Mouse (Mus musculus) embryonic facial prominence, embryonic 15.5 days (tissue): ENCODE data around the gene Fbxw4. TPM values are rescaled to one million over a fixed set of nuclear protein-coding genes. Genes with fewer than 3 reads are reported as not detected.

ENCODE experiments used
- ATAC-seq: fragments of 200-750 bp; cut with Nextera tagmentation; 2 replicates; pipeline ENCODE4 v1.8.0; 2017; ENCODE audit warnings: low read depth, moderate TSS enrichment; ENCODE audit not compliant: insufficient number of reproducible peaks, low FRiP score, low TSS enrichment
- H3K27ac ChIP-seq: fragments of 300-500 bp; sonication (generic); replicated peaks from 2 replicates; pipeline ENCODE4 v1.5.1; 2015; ENCODE audit warnings: mild to moderate bottlenecking, inconsistent platforms
- H3K27me3 ChIP-seq: fragments of 300-500 bp; sonication (generic); 2 replicates; pipeline ENCODE4 v1.6.1; 2015; ENCODE audit warnings: inconsistent platforms
- H3K36me3 ChIP-seq: fragments of 300-500 bp; sonication (generic); 2 replicates; pipeline ENCODE4 v1.6.1; 2015; ENCODE audit warnings: mild to moderate bottlenecking, inconsistent platforms
- H3K4me1 ChIP-seq: fragments of 300-500 bp; sonication (generic); 2 replicates; pipeline ENCODE4 v1.6.1; 2015; ENCODE audit warnings: inconsistent platforms
- H3K4me2 ChIP-seq: fragments of 300-500 bp; sonication (generic); replicated peaks from 2 replicates; pipeline ENCODE4 v1.6.1; 2015; ENCODE audit warnings: mild to moderate bottlenecking, inconsistent platforms
- H3K4me3 ChIP-seq: fragments of 300-500 bp; sonication (generic); replicated peaks from 2 replicates; pipeline ENCODE4 v1.5.1; 2015; ENCODE audit warnings: mild to moderate bottlenecking, inconsistent platforms
- H3K9ac ChIP-seq: fragments of 300-500 bp; sonication (generic); 2 replicates; pipeline ENCODE4 v1.6.1; 2015; ENCODE audit warnings: inconsistent platforms
- H3K9me3 ChIP-seq: fragments of 300-500 bp; sonication (generic); replicated peaks from 2 replicates; pipeline ENCODE4 v1.6.1; 2016; ENCODE audit warnings: inconsistent platforms
- WGBS: fragments of 180-500 bp; shearing (Covaris S2); methylation state at CpG from one replicate; pipeline ENCODE4 v1.1.7; 2015; 5-methylcytosine and 5-hydroxymethylcytosine counted together
- polyA plus RNA-seq: library from polyadenylated mRNA; unstranded; fragments of >200 nt; fragmentation: Nextera tagmentation; extraction: Ambion mirVana; gene quantifications from 2 replicates; pipeline ENCODE4 v1.2.1, GENCODE M21; 2015

The Fbxw4 gene
- polyA plus RNA-seq, 1 experiment from 2014 or later, result 6.2 TPM

GRCm38 (mm10) chr19:45575632-45576001 lies 84.5 kb downstream of the Fbxw4 start:
- no peak overlapping the region for H3K4me3 ChIP-seq
- H3K36me3 ChIP-seq, result peaks cover 34% of the 10 kb centered on the region
- no peak for ATAC-seq
- no peak overlapping the region for H3K9ac ChIP-seq
- H3K4me1 ChIP-seq, result peaks cover 36% of the 10 kb centered on the region
- WGBS, result 17% methylated on average over 8 of the region's 8 CpGs
- no peak overlapping the region for H3K4me2 ChIP-seq
- H3K27me3 ChIP-seq, result no peaks in the 10 kb centered on the region
- H3K9me3 ChIP-seq, result no peaks in the 10 kb centered on the region
- H3K27ac ChIP-seq, result no peak overlapping the region

DNA sequence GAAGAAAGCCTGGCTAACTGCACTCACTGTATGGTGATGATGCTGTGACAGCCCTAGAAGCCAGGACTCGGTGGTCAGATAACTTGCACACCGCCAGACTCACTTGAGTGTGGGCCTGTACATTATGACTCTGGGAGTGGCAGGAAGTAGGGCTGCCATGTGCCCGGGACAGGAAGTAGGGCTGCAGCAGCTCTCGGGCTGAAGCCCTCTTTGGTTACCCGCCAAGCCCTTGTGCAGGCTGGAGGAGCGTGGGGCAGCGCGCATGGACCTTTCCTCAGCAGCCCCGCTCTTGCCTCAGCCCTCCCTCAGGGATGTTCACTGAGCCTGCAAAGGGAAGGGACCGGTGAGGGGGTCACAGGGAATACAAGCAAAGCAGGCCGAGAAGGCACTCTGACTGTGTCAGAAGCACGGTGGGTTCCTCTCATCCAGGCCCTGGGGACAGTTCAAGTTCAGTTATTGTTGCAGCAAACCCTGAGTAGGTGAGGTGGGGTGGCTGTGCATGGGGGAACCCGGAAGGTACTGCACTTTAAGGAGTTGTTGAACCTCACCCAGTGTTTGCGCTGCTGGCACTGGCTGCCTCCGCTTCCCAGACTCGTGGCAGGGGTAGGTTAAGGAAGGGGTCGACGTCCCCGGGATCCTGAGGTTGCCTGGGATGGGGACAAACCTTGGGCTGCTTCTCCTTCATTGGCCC lies 85.0 kb downstream of the Fbxw4 start:
- no peaks in the 10 kb centered on the region for H3K9me3 ChIP-seq

GRCm38 (mm10) chr19:45574339-45574898 lies 85.7 kb downstream of the Fbxw4 start:
- H3K9me3 ChIP-seq, result no peaks in the 10 kb centered on the region
- ATAC-seq, result no peak
- no peaks in the 10 kb centered on the region for H3K27me3 ChIP-seq
- WGBS, result 42% methylated on average over 7 of the region's 7 CpGs
- H3K9ac ChIP-seq, result no peak overlapping the region
- no peak overlapping the region for H3K4me3 ChIP-seq
- H3K4me1 ChIP-seq, result peaks cover 36% of the 10 kb centered on the region
- H3K36me3 ChIP-seq, result peaks cover 31% of the 10 kb centered on the region
- no peak overlapping the region for H3K27ac ChIP-seq
- no peak overlapping the region for H3K4me2 ChIP-seq

More for the DNA sequence above, 85.0 kb downstream of the Fbxw4 start:
- 0 out of 2 replicates have a peak overlapping the region, but pooled peaks have one; percentile 39 for H3K27ac ChIP-seq
- H3K4me3 ChIP-seq, result no peak overlapping the region
- 37% methylated on average over 19 of the region's 19 CpGs for WGBS
- H3K4me1 ChIP-seq, result peaks cover 36% of the 10 kb centered on the region
- H3K4me2 ChIP-seq, result no peak overlapping the region
- H3K27me3 ChIP-seq, result no peaks in the 10 kb centered on the region
- ATAC-seq, result no peak
- H3K36me3 ChIP-seq, result peaks cover 34% of the 10 kb centered on the region
- no peak overlapping the region for H3K9ac ChIP-seq

GRCm38 (mm10) chr19:45573861-45574267 lies 86.2 kb downstream of the Fbxw4 start:
- H3K27ac ChIP-seq, result no peak overlapping the region
- ATAC-seq, result no peak
- no peak overlapping the region for H3K9ac ChIP-seq
- no peaks in the 10 kb centered on the region for H3K27me3 ChIP-seq
- H3K9me3 ChIP-seq, result no peaks in the 10 kb centered on the region
- H3K4me2 ChIP-seq, result no peak overlapping the region
- H3K4me3 ChIP-seq, result no peak overlapping the region
- peaks cover 26% of the 10 kb centered on the region for H3K36me3 ChIP-seq
- WGBS, result 21% methylated on average over 6 of the region's 6 CpGs
- peaks cover 36% of the 10 kb centered on the region for H3K4me1 ChIP-seq

DNA sequence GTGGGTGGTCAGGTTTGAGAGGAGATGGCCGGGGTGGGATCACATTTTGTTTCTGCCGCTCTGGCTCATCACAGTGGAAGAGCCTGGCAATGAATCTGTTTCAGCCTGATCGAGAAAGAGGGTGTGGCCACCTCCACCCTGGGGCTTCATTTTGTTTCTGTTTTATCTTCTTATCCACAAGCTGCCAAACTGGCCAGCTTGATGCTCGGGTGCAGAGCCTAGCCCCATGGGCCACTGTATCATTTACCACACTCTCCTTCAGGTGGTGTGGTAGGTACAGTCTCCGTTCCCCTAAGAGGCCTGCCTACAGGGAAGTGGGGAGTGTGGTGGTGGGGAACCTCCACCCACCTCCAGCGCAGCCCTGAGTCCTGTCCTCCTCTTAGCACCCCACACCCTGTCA lies 87.1 kb downstream of the Fbxw4 start:
- Histone ChIP-seq H3K27ac (no peak overlapping the region), H3K36me3 (peaks cover 17% of the 10 kb centered on the region), H3K4me2 (no peak overlapping the region), H3K4me1 (peaks cover 37% of the 10 kb centered on the region), H3K27me3 (no peaks in the 10 kb centered on the region), H3K9me3 (no peaks in the 10 kb centered on the region), H3K4me3 (no peak overlapping the region), H3K9ac (no peak overlapping the region)
- no peak for ATAC-seq
- WGBS, result 64% methylated on average over 6 of the region's 6 CpGs

DNA sequence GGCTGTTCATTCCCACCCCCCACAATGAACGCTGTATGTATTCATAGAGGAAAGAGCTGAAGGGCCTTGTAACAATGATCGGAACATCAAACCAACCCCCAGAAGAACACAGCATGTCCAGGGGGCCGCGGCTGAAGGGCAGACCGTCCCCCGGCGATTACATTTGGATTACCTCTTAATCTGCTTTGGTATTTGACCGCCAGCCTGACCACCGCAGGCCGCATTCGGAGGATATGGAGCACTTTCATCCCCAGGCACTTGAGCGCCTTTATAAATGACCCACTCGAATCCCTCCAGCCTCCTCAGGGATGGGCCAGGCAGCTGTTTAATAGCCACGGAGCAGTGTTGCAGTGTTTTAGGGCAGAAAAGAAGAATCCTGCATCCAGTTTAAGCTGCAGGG lies 92.7 kb downstream of the Fbxw4 start:
- 27% methylated on average over 14 of the region's 14 CpGs for WGBS
- Histone ChIP-seq H3K9me3 (no peaks in the 10 kb centered on the region), H3K27me3 (no peaks in the 10 kb centered on the region), H3K4me3 (no peak overlapping the region), H3K36me3 (0 out of 2 replicates have a peak, but pooled peaks cover 2% of the 10 kb centered on the region), H3K4me2 (no peak overlapping the region), H3K4me1 (peaks cover 24% of the 10 kb centered on the region), H3K9ac (no peak overlapping the region), H3K27ac (no peak overlapping the region)
- no peak for ATAC-seq

DNA sequence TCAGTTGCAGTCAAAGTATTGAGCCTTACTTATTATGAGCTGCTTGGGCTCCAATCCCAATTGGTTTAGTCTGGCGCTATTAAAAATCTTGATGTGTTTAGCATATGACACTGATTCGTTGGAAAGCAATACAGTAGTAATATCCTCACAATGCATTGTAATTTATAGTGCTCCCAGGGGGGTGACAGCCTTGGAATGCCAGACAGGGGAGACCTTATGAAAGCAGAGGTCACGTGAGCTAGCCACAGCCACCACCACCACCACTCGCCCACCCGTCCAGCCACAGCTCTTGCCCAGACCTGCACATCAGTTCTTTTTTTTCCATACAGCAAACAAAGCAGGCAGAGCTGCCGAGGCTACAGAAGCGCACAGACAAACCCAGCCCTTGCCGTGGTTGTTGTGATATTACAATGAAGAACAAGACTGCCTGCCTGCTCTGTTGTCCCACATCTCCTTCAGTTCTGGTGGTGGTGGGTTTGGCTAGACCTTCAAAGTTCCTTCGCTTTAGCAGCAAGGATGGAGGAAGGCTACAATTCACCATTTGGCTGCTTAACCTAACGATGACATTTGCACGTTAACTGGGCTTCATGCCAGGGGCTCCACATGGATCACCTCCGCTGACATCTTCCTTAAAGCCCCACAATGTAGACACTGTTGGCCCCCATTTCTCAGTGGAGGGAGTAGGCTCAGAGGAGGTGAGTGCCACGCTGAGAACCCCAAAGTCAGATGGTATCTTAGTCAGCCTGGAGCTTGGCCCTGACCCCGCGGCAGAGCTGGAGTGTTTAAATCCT lies 94.0 kb downstream of the Fbxw4 start:
- H3K36me3 ChIP-seq, result no peaks in the 10 kb centered on the region
- H3K27me3 ChIP-seq, result no peaks in the 10 kb centered on the region
- H3K9ac ChIP-seq, result no peak overlapping the region
- no peak for ATAC-seq
- H3K4me2 ChIP-seq, result no peak overlapping the region
- H3K27ac ChIP-seq, result no peak overlapping the region
- H3K4me1 ChIP-seq, result peaks cover 26% of the 10 kb centered on the region
- H3K4me3 ChIP-seq, result no peak overlapping the region
- H3K9me3 ChIP-seq, result no peaks in the 10 kb centered on the region
- 48% methylated on average over 15 of the region's 15 CpGs for WGBS

DNA sequence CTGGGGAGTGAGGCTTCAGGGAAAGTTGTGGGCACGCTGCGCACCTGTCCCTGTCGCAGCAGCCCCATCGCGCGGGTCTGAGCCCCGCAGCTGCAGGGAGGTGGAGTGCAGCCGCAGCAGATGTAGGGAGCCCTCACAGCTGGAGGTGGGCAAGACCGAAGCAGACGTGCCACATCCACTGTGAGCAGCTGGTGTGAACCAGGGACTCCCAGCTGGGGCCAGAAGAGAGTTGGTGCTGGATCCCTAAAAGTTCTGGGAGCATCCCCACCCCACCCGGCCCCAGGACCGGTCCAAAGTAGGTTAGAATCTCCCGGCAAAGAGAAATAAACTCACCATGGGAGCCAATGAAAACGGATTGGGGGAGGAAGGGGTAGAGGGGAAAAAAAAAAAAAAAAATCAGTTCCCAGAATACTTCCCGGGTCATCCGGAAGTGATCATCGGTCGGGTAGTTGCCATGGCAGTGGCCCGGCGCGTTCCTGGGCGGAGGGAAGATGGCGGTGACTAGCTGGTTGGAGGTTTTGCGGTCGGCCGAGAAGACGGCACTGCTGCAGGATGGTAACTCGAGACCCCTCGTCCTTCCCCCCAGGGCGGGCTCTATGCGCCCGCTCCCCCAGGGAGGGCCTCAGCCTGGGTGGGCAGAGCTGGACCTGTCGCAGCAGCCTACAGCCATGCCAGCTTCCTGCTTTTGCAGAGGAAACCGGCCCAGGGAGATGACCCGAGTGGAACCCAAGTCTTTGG lies 99.8 kb downstream of the Fbxw4 start, which contains the start of the genes Poll and Gm17018:
Gene Poll, minus strand, starts transcription at position 379 of the 738 bp plus-strand sequence.
Gene Gm17018, plus strand, starts transcription at position 463 of the 738 bp plus-strand sequence.
- Histone ChIP-seq H3K9me3 (no peaks in the 10 kb centered on the region), H3K4me3 (peak within 1 kb of the TSS; percentile 74), H3K36me3 (0 out of 2 replicates have a peak, but pooled peaks cover 7% of the 10 kb centered on the region), H3K27me3 (no peaks in the 10 kb centered on the region), H3K9ac (peak within 1 kb of the TSS; percentile 79), H3K4me1 (peaks cover 15% of the 10 kb centered on the region), H3K4me2 (peak within 1 kb of the TSS; percentile 92), H3K27ac (peak within 1 kb of the TSS; percentile 80)
- peak; percentile 87 for ATAC-seq
- WGBS, result under 1% methylated on average over 35 of the region's 35 CpGs

DNA sequence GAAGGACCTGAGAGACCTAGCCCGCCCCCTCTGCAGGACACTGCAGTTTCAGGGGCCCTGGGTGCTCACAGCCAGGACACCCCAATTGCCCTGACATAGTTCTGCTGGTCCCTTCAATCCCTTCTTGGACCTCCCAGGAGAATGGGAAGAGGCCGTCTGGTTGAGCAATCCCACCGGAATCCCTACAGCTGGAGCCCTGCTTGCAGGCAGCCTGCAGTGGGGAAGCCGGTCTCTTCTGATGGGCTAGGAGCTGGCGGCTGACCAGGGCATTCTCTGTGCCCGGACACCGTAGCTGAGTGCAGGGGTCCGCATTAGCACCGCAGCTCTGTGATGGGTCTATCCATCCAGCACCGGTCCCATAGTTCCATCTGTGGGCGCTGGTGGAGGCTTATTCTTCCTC lies 106.0 kb downstream of the Fbxw4 start:
- peaks cover 37% of the 10 kb centered on the region for H3K36me3 ChIP-seq
- 92% methylated on average over 11 of the region's 11 CpGs for WGBS

DNA sequence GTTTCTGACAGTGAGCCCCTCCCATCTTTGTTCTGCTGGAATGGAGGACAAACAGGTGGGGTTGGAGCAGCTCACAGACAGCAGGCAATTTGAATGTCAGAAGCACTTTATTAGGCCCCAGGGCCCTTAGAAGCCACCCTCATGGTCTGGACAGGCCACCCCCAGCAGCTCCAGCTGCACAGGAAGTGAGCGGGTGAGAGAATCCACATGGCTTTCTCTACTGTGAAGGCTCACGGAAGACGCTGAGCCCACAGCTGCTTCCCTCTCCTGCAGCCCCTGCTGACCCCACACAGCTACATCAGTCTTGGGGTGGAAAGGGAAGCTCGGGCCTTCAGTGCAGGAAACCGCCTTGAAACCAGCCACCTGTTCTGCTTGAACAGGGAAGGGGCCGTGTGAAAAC lies 107.9 kb downstream of the Fbxw4 start:
- no peaks in the 10 kb centered on the region for H3K4me1 ChIP-seq
- no peak overlapping the region for H3K9ac ChIP-seq
- WGBS, result 49% methylated on average over 6 of the region's 6 CpGs
- no peak overlapping the region for H3K4me2 ChIP-seq
- H3K27ac ChIP-seq, result no peak overlapping the region
- peaks cover 5% of the 10 kb centered on the region; the same call in 1 of the 2 replicates for H3K27me3 ChIP-seq
- H3K4me3 ChIP-seq, result no peak overlapping the region
- H3K9me3 ChIP-seq, result no peaks in the 10 kb centered on the region
- ATAC-seq, result no peak
- H3K36me3 ChIP-seq, result peaks cover 34% of the 10 kb centered on the region

More for the DNA sequence above, 106.0 kb downstream of the Fbxw4 start:
- Histone ChIP-seq H3K4me1 (no peaks in the 10 kb centered on the region), H3K27ac (no peak overlapping the region), H3K9ac (no peak overlapping the region), H3K4me3 (no peak overlapping the region), H3K4me2 (no peak overlapping the region), H3K27me3 (peaks cover 3% of the 10 kb centered on the region; the same call in 1 of the 2 replicates), H3K9me3 (no peaks in the 10 kb centered on the region)
- no peak for ATAC-seq

GRCm38 (mm10) chr19:45549948-45550347 lies 110.2 kb downstream of the Fbxw4 start:
- no peak overlapping the region for H3K4me2 ChIP-seq
- no peak for ATAC-seq

More at GRCm38 (mm10) chr19:45549948-45550347, 110.2 kb downstream of the Fbxw4 start:
- peaks cover 27% of the 10 kb centered on the region for H3K36me3 ChIP-seq
- peaks cover 16% of the 10 kb centered on the region for H3K27me3 ChIP-seq
- no peaks in the 10 kb centered on the region for H3K9me3 ChIP-seq
- H3K4me3 ChIP-seq, result no peak overlapping the region
- H3K27ac ChIP-seq, result no peak overlapping the region
- peaks cover 2% of the 10 kb centered on the region for H3K4me1 ChIP-seq
- 63% methylated on average over 4 of the region's 4 CpGs for WGBS
- H3K9ac ChIP-seq, result no peak overlapping the region
